Mouse (Mus musculus) ES-E14 (cell line): ENCODE results near the gene Fbxw8.

Source experiments
- CHD2 ChIP-seq: IDR thresholded peaks from 2 replicates; pipeline ENCODE4 v1.6.1; 2014; ENCODE audit warnings: mild to moderate bottlenecking, low read depth, low read length, inconsistent platforms
- MAFK ChIP-seq: IDR thresholded peaks from 2 replicates; pipeline ENCODE4 v1.6.1; 2014; ENCODE audit warnings: mild to moderate bottlenecking, low read depth, low read length, inconsistent platforms; ENCODE audit not compliant: insufficient read depth
- ZNF384 ChIP-seq: IDR thresholded peaks from 2 replicates; pipeline ENCODE4 v1.6.1; 2012; ENCODE audit warnings: low read depth, low read length, inconsistent platforms

- TF ChIP-seq ZNF384 (no peak), CHD2 (no peak), MAFK (no peak)
These were observed 49.7 kb downstream of the Fbxw8 start for GRCm38 (mm10) chr5:118105536-118105935.
